Mouse (Mus musculus): Measurements from ENCODE around the gene S100pbp. TPM values are rescaled to one million over a fixed set of nuclear protein-coding genes. Genes with fewer than 3 reads are reported as not detected.
A peak's percentile ranks its signal among the peaks of the same experiment; 100 is the strongest.

Gene S100pbp
- polyA plus RNA-seq, 1 experiment from 2014 or later, result 18.3 TPM

GRCm38 (mm10) chr4:129206792-129207191 lies 17.3 kb upstream of the S100pbp start:
- WGBS, result 93% methylated on average over 8 of the region's 8 CpGs
- no peak for ATAC-seq (ENCODE audit: low read depth)
- peaks cover 66% of the 10 kb centered on the region for H3K36me3 ChIP-seq (ENCODE audit: control insufficient read depth, insufficient read depth, low read length)

GRCm38 (mm10) chr4:129204655-129205054 lies 15.1 kb upstream of the S100pbp start:
- peaks cover 59% of the 10 kb centered on the region for H3K36me3 ChIP-seq (ENCODE audit: control insufficient read depth, insufficient read depth, low read length)
- H3K4me3 ChIP-seq (ENCODE audit: low read depth, low read length), result no peak overlapping the region

More at GRCm38 (mm10) chr4:129206792-129207191, 17.3 kb upstream of the S100pbp start:
- H3K9me3 ChIP-seq (ENCODE audit: control insufficient read depth, low read length), result no peaks in the 10 kb centered on the region
- no peaks in the 10 kb centered on the region for H3K4me1 ChIP-seq (ENCODE audit: control insufficient read depth, insufficient read depth, low read length)
- H3K4me3 ChIP-seq (ENCODE audit: low read depth, low read length), result no peak overlapping the region
- H3K4me2 ChIP-seq (ENCODE audit: low read depth, low read length), result no peak overlapping the region
- H3K27ac ChIP-seq (ENCODE audit: low read depth, low read length), result no peak overlapping the region
- no peaks in the 10 kb centered on the region for H3K27me3 ChIP-seq (ENCODE audit: control insufficient read depth, insufficient read depth, low read length)
- H3K9ac ChIP-seq (replicated peaks; ENCODE audit: low read depth, low read length), result no peak overlapping the region

GRCm38 (mm10) chr4:129197514-129197913 lies 8.0 kb upstream of the S100pbp start:
- H3K9ac ChIP-seq (replicated peaks; ENCODE audit: low read depth, low read length), result no peak overlapping the region
- no peak overlapping the region for H3K27ac ChIP-seq (ENCODE audit: low read depth, low read length)
- H3K4me1 ChIP-seq (ENCODE audit: control insufficient read depth, insufficient read depth, low read length), result no peaks in the 10 kb centered on the region
- ATAC-seq (ENCODE audit: low read depth), result no peak
- no peak overlapping the region for H3K4me2 ChIP-seq (ENCODE audit: low read depth, low read length)
- peaks cover 33% of the 10 kb centered on the region for H3K36me3 ChIP-seq (ENCODE audit: control insufficient read depth, insufficient read depth, low read length)
- no peaks in the 10 kb centered on the region for H3K9me3 ChIP-seq (ENCODE audit: control insufficient read depth, low read length)
- no peaks in the 10 kb centered on the region for H3K27me3 ChIP-seq (ENCODE audit: control insufficient read depth, insufficient read depth, low read length)
- WGBS, result 98% methylated on average over 6 of the region's 6 CpGs
- no peak overlapping the region for H3K4me3 ChIP-seq (ENCODE audit: low read depth, low read length)

More at GRCm38 (mm10) chr4:129204655-129205054, 15.1 kb upstream of the S100pbp start:
- H3K4me1 ChIP-seq (ENCODE audit: control insufficient read depth, insufficient read depth, low read length), result no peaks in the 10 kb centered on the region
- H3K9me3 ChIP-seq (ENCODE audit: control insufficient read depth, low read length), result no peaks in the 10 kb centered on the region
- no peak for ATAC-seq (ENCODE audit: low read depth)
- WGBS, result 97% methylated on average over 10 of the region's 10 CpGs
- no peak overlapping the region for H3K9ac ChIP-seq (replicated peaks; ENCODE audit: low read depth, low read length)
- no peak overlapping the region for H3K27ac ChIP-seq (ENCODE audit: low read depth, low read length)
- H3K27me3 ChIP-seq (ENCODE audit: control insufficient read depth, insufficient read depth, low read length), result no peaks in the 10 kb centered on the region
- H3K4me2 ChIP-seq (ENCODE audit: low read depth, low read length), result no peak overlapping the region

GRCm38 (mm10) chr4:129194280-129194679 lies 4.8 kb upstream of the S100pbp start:
- no peak overlapping the region for H3K9ac ChIP-seq (replicated peaks; ENCODE audit: low read depth, low read length)
- WGBS, result 93% methylated on average over 1 of the region's 1 CpGs
- no peak overlapping the region for H3K4me2 ChIP-seq (ENCODE audit: low read depth, low read length)
- 0 out of 2 replicates have a peak, but pooled peaks cover 2% of the 10 kb centered on the region for H3K27me3 ChIP-seq (ENCODE audit: control insufficient read depth, insufficient read depth, low read length)
- H3K36me3 ChIP-seq (ENCODE audit: control insufficient read depth, insufficient read depth, low read length), result peaks cover 17% of the 10 kb centered on the region; the same call in 1 of the 2 replicates
- H3K9me3 ChIP-seq (ENCODE audit: control insufficient read depth, low read length), result no peaks in the 10 kb centered on the region
- ATAC-seq (ENCODE audit: low read depth), result no peak
- H3K4me1 ChIP-seq (ENCODE audit: control insufficient read depth, insufficient read depth, low read length), result peaks cover 10% of the 10 kb centered on the region
- H3K27ac ChIP-seq (ENCODE audit: low read depth, low read length), result no peak overlapping the region
- no peak overlapping the region for H3K4me3 ChIP-seq (ENCODE audit: low read depth, low read length)

GRCm38 (mm10) chr4:129191691-129192090 lies 2.2 kb upstream of the S100pbp start:
- H3K4me2 ChIP-seq (ENCODE audit: low read depth, low read length), result no peak overlapping the region

GRCm38 (mm10) chr4:129190538-129190937 lies 1.0 kb upstream of the S100pbp start:
- Histone ChIP-seq H3K9ac (replicated peaks; ENCODE audit: low read depth, low read length) (peak overlapping the region; percentile 68), H3K4me1 (ENCODE audit: control insufficient read depth, insufficient read depth, low read length) (peaks cover 10% of the 10 kb centered on the region), H3K27me3 (ENCODE audit: control insufficient read depth, insufficient read depth, low read length) (0 out of 2 replicates have a peak, but pooled peaks cover 2% of the 10 kb centered on the region), H3K4me3 (ENCODE audit: low read depth, low read length) (peak overlapping the region; percentile 65), H3K9me3 (ENCODE audit: control insufficient read depth, low read length) (no peaks in the 10 kb centered on the region), H3K27ac (ENCODE audit: low read depth, low read length) (peak overlapping the region; percentile 90; the same call in 1 of the 2 replicates), H3K36me3 (ENCODE audit: control insufficient read depth, insufficient read depth, low read length) (no peaks in the 10 kb centered on the region), H3K4me2 (ENCODE audit: low read depth, low read length) (peak overlapping the region; percentile 81)
- no peak for ATAC-seq (ENCODE audit: low read depth)
- 4% methylated on average over 12 of the region's 12 CpGs for WGBS

More at GRCm38 (mm10) chr4:129191691-129192090, 2.2 kb upstream of the S100pbp start:
- Histone ChIP-seq H3K27me3 (ENCODE audit: control insufficient read depth, insufficient read depth, low read length) (0 out of 2 replicates have a peak, but pooled peaks cover 2% of the 10 kb centered on the region), H3K4me3 (ENCODE audit: low read depth, low read length) (no peak overlapping the region), H3K27ac (ENCODE audit: low read depth, low read length) (no peak overlapping the region), H3K4me1 (ENCODE audit: control insufficient read depth, insufficient read depth, low read length) (peaks cover 10% of the 10 kb centered on the region), H3K9me3 (ENCODE audit: control insufficient read depth, low read length) (no peaks in the 10 kb centered on the region), H3K36me3 (ENCODE audit: control insufficient read depth, insufficient read depth, low read length) (peaks cover 5% of the 10 kb centered on the region; the same call in 1 of the 2 replicates), H3K9ac (replicated peaks; ENCODE audit: low read depth, low read length) (no peak overlapping the region)
- no peak for ATAC-seq (ENCODE audit: low read depth)
- 82% methylated on average over 5 of the region's 5 CpGs for WGBS

- Histone ChIP-seq H3K4me3 (ENCODE audit: low read depth, low read length) (peak overlapping the region; percentile 65), H3K36me3 (ENCODE audit: control insufficient read depth, insufficient read depth, low read length) (no peaks in the 10 kb centered on the region), H3K27me3 (ENCODE audit: control insufficient read depth, insufficient read depth, low read length) (0 out of 2 replicates have a peak, but pooled peaks cover 2% of the 10 kb centered on the region), H3K4me1 (ENCODE audit: control insufficient read depth, insufficient read depth, low read length) (peaks cover 10% of the 10 kb centered on the region), H3K27ac (ENCODE audit: low read depth, low read length) (peak overlapping the region; percentile 90), H3K4me2 (ENCODE audit: low read depth, low read length) (peak overlapping the region; percentile 51), H3K9me3 (ENCODE audit: control insufficient read depth, low read length) (no peaks in the 10 kb centered on the region), H3K9ac (replicated peaks; ENCODE audit: low read depth, low read length) (peak overlapping the region; percentile 78)
- peak; percentile 34 for ATAC-seq (ENCODE audit: low read depth)
- under 1% methylated on average over 57 of the region's 74 CpGs for WGBS
These were observed 555 bp downstream of the S100pbp start for GRCm38 (mm10) chr4:129188803-129189541.

GRCm38 (mm10) chr4:129188041-129188659 lies 1.4 kb downstream of the S100pbp start:
- H3K27me3 ChIP-seq (ENCODE audit: control insufficient read depth, insufficient read depth, low read length), result 0 out of 2 replicates have a peak, but pooled peaks cover 2% of the 10 kb centered on the region
- peak overlapping the region; percentile 51 for H3K4me2 ChIP-seq (ENCODE audit: low read depth, low read length)
- H3K36me3 ChIP-seq (ENCODE audit: control insufficient read depth, insufficient read depth, low read length), result no peaks in the 10 kb centered on the region
- H3K4me1 ChIP-seq (ENCODE audit: control insufficient read depth, insufficient read depth, low read length), result peaks cover 10% of the 10 kb centered on the region
- H3K9me3 ChIP-seq (ENCODE audit: control insufficient read depth, low read length), result no peaks in the 10 kb centered on the region
- H3K9ac ChIP-seq (replicated peaks; ENCODE audit: low read depth, low read length), result no peak overlapping the region; the same call in 1 of the 2 replicates
- H3K27ac ChIP-seq (ENCODE audit: low read depth, low read length), result peak overlapping the region; percentile 90; the same call in 1 of the 2 replicates
- peak overlapping the region; percentile 65 for H3K4me3 ChIP-seq (ENCODE audit: low read depth, low read length)
- WGBS, result 41% methylated on average over 5 of the region's 5 CpGs
- no peak for ATAC-seq (ENCODE audit: low read depth)

GRCm38 (mm10) chr4:129179560-129179959 lies 10.0 kb downstream of the S100pbp start:
- peaks cover 24% of the 10 kb centered on the region for H3K36me3 ChIP-seq (ENCODE audit: control insufficient read depth, insufficient read depth, low read length)
- 54% methylated on average over 1 of the region's 1 CpGs for WGBS

More at GRCm38 (mm10) chr4:129179560-129179959, 10.0 kb downstream of the S100pbp start:
- H3K4me3 ChIP-seq (ENCODE audit: low read depth, low read length), result no peak overlapping the region
- no peaks in the 10 kb centered on the region for H3K27me3 ChIP-seq (ENCODE audit: control insufficient read depth, insufficient read depth, low read length)
- no peak overlapping the region for H3K9ac ChIP-seq (replicated peaks; ENCODE audit: low read depth, low read length)
- no peaks in the 10 kb centered on the region for H3K4me1 ChIP-seq (ENCODE audit: control insufficient read depth, insufficient read depth, low read length)
- H3K4me2 ChIP-seq (ENCODE audit: low read depth, low read length), result no peak overlapping the region
- H3K27ac ChIP-seq (ENCODE audit: low read depth, low read length), result no peak overlapping the region
- no peaks in the 10 kb centered on the region for H3K9me3 ChIP-seq (ENCODE audit: control insufficient read depth, low read length)
- ATAC-seq (ENCODE audit: low read depth), result no peak

All from neural tube, embryonic 14.5 days (tissue).